Comparison of ENCODE assay signal across 11 mouse cellular contexts in genomic region chr14:16302688-16303087, GRCm38 (mm10).
"Had no signal": no experiment of that assay in that cellular context is flagged by ENCODE, and none has a peak within 500 bp of the region (broad histone marks: within the 10 kb centered on the region; RNA-seq: fewer than 3 reads in every experiment).

No protein-coding gene starts in this region.

- H3K9me3 ChIP-seq: liver, embryonic 15.5 days; midbrain, embryonic 13.5 days had no signal

- H3K27me3 ChIP-seq: liver, embryonic 15.5 days; midbrain, embryonic 13.5 days had no signal

- H3K9ac ChIP-seq: liver, embryonic 15.5 days; midbrain, embryonic 13.5 days had no signal

- H3K27ac ChIP-seq: left cerebral cortex, adult 2 months; liver, embryonic 15.5 days; macrophage; midbrain, embryonic 13.5 days had no signal

- H3K4me1 ChIP-seq: liver, embryonic 15.5 days; midbrain, embryonic 13.5 days had no signal

- H3K4me2 ChIP-seq: liver, embryonic 11.5 days; liver, embryonic 15.5 days; midbrain, embryonic 13.5 days had no signal

- H3K4me3 ChIP-seq: left cerebral cortex, adult 2 months; liver, embryonic 15.5 days; midbrain, embryonic 13.5 days had no signal

- DNase-seq: kidney, adult 8-10 months; kidney, postnatal 25 days; lung, adult 2 months; thymus, postnatal 4 days had no signal

- ATAC-seq: intestine, postnatal 0 days; lung, postnatal 0 days; midbrain, embryonic 13.5 days had no signal
